Mouse (Mus musculus): Measurements from ENCODE around the gene Kif21a.

Gene Kif21a

DNA sequence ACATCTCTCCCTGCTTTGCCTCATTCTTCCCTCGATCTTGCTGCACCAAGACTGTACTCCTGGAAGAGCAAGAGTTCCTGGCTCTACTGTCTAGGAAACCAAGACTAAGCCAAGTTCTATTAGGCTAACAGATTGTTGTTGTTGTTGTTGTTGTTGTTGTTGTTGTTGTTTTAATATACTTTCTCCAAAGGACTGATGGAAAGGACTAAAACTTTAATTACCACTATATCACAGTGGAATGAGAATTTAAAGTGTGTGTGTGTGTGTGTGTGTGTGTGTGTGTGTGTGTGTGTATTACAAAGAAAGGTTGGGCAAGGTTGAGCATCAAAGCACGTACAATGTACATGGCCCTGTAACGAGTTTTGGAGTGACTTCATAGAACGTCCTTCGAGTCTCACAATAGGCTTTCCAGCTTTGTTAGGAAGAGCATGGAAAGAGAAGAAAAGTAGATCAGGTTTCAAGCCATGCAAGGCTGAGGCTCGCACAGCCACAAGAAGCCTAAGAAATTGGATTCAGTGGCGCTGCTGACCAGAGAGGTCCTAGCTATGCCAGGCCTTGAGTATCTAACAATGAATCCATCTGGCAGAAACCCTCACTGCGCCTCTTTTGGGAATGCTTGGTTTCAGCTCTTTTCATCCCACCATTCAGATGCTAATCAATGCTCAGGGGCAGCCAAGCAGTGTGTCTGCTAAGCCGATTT, 31.4 kb downstream of the Kif21a start:
- no peak for DNase-seq (ENCODE audit: low read depth)

DNA sequence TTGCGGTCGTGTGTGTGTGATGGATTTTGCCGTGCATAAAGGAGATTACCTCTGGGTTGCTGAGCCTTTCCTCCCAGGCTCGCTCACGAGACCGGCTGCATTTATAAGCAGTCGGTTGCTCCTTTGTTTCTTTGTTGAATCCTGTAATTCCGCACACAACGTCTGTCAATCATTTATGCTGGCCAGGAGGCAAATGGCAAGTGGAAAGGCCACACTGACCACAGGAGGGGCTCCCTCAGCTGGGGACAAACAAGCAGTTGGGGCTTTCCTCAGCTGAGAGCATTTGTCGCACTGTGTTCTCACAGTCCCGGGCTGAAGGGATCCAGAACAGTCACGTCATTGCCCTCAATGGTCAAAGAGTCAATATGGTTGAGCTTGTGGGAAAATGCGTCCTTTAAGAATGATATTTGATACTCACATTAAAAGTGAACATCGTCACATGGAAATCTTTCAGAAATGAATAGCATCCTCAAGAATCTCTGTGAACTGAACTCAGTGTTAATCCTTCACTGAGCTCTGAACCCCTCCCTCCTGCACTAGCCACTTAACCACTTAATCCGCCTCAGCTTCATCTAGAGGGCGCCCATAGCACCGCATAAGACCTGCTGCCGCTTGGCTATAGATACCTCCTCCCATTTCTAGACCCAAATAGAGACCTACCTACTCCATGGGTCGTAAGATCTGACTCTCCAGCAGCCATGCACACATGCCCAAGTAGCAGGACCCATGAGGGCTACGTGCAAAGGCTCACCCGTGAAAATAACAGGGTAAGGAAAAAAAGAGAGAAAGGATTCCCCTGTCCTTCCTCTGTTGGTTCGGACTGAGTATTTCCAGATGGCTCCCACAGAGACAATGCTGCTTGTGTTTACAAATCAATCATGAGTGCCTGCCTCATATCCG, 32.2 kb downstream of the Kif21a start:
- DNase-seq (ENCODE audit: low read depth), result no peak

DNA sequence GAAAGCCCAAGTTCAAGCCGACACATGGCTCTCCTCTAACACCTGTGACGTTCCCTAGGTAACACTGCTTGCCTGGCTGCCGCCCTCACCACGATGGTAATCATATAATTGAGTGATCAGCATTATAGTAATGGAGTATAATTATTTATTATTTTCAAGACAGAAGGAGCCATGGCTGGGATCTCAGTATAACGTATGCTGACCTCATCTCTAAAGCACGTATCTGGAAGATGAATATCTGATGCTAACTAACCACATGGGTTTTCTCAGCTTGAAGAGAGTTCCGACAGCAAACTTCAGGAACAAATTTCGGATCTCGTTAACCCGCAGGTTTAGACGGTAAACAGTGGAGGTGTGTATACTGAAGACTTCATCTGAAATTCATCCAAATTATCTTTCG, 33.4 kb downstream of the Kif21a start:
- DNase-seq (ENCODE audit: low read depth), result no peak

DNA sequence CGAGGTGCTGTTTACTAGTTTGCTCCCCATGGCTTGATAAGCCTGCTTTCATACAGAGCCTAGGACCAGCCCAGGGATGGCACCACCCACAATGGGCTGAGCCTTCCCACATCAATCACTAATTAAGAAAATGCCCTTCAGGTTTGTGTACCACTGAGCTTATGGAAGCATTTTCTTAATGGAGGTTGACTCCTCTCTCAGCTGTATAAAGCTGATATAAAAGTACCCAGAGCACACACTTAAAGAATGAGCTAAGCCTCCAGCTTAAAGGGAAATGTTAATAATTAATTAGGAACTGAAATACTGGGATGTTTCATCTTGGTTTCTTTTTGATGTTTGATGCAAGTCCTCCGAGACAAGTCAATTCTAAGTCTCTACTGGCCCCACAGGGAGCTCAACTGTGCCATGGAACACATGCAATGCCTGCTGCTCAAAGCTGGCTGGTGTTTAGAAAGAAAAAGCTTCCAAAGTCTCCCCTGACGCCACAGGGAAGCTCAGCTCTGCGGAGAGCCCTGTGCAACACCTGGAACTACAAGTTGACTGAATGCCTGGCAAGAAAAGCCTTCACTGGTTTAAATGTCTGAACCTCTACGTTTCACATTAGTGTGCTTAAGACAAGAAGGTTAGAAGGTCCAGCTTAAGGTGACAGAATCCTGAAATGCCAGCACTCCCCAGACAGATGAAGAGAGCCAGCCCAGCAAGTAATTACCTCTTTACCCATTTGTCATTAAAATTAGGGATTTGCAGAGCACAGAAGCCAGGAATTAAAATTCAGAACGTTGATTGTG, 36.8 kb downstream of the Kif21a start:
- no peak for DNase-seq (ENCODE audit: low read depth)

DNA sequence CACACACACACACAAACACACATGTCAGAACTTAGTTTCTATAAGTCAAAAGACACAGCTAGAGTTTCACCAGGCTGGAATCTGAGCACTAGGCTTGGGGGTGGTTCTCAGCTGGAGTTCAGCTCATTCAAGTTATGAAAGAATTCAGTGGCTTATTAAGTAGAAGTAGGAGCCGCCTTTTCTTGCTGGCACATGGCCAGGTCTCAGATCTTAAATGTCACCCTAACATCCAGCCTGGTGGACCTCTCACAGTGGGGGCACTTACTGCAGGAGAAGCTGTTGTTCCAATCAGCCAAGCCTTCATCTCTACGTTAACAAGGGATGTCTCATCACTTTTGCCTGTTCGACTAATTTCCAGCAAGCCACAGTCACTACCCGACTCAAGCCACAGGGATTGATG, 39.5 kb downstream of the Kif21a start:
- DNase-seq (ENCODE audit: low read depth), result no peak

DNA sequence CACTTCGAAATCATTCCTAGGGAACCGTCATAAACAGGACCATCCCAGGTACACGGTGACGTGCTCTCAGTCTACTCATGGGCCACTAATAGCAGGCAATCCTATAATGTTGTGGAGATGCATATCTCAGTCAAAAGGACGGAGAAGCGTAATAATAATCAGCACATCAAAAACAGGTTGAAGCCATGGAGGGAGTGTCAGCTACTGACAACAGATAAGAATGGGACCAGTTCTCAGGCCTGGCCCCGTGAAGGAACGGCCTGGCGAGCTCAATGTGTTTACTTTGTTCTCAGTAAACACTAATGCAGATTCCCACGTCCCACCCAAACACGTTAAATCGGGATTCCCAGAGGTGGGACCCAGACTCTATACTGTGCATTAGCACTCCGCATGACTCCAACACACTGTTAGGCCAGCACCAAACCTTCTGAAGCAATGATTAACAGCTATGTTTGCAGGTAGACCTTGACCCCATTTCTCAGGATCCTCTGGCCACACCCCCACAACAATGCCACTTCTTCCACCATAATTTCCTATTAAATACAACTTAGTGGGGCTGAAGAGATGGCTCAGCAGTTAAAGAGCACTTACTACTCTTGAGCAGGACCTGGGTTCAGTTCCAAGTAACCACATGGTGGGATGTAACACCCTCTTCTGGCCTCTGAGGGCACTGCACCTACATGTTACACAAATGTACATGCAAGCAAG, 42.5 kb downstream of the Kif21a start:
- DNase-seq (ENCODE audit: low read depth), result no peak

DNA sequence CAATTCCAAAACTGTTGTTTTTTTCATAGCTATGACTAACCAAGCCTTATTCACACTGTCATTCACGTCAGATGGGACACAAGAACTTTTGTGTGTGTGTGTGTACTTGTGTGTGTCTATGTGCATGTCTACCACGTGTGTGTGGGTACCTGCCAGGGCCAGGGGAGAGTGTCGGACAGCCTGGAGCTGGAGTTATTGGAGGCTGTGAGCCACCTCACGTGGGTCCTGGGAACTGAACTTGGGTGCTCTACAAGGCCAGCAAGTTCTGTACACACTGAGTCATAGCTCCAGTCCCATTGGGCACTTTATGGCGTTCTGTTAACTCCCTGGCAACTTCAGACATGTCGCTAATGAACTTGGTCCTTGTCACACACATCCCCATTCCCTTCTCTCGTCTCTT, 45.0 kb downstream of the Kif21a start:
- no peak for DNase-seq (ENCODE audit: low read depth)

DNA sequence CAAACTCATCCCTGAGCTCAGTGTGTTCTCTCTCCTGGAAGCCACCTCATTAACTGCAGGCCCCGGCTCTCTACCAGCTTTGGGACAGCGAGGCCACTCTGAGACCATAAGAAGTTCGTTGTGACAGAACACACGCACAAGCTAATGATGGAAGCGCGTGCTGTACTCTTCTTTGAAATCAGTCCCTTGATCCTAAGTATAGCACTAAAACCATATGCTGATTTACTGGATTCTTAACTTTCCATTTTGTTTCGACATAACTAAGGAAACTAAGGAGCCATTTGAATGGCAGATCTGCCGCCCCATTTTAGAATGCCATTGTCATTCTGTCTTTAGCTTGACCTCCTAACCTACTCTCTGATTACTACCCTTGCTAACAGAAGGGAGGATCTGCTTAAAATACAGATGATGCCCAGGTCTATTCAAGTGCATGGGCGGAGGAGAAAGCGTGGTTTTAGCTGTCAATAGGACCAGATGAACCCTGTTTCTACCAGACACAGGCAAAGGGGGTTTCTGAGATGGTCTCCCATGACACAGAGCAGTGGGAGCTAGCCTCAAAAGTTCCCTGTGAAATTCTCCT, 48.6 kb downstream of the Kif21a start:
- DNase-seq (ENCODE audit: low read depth), result no peak

DNA sequence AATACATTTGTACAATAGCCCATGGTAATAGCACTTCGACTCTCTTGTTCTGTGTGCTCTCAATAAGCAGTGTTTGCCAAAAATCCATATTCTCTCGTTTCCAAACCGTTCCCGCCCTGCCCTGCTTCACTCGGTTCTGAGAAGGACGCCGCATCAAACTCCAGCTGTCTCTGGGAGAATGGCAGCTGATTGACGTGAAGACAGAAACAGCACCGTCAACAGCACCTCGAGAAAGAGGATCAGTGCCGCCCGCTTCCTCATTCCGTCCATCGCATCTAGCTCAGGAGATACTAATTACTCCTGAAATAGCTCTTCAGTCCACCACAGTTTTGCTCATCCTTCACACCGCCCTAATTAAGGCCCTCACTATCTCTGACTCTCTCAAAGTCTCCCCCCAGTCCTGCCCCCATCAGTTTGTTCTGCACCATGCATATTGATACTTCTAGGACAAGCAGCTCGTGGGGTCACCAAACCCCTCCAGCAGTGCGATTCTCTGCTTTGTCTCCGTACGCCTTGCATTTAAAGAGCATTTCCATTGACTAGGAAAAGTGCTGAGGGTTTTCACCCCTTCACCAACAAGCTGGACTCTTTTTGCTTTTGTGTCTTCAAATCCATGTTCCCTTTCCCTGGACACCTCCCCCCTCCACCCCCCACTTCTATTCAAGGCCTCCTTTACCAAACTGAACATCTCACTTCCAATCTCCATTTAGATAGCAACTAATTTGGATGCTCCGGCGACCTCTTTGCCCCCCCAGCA, 49.3 kb downstream of the Kif21a start:
- DNase-seq (ENCODE audit: low read depth), result no peak

DNA sequence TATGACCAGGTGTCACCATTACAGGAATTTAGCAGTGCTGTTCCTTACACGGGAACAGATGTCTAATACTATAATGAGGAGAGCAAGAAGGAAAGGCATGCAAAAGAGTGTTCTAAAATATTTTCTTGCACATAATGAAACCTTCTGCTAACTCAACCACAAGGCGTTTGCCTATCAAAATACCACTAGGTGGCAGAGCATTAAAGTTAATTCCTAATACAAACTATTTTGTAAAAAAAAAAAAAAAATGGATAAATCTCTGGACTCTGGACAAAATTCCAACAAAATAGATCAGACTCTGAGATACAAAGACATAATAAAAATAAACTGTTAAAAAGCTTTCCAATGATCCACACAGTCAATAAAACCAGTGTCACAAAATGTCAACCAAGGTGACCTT, 56.9 kb downstream of the Kif21a start:
- no peak for DNase-seq (ENCODE audit: low read depth)

DNA sequence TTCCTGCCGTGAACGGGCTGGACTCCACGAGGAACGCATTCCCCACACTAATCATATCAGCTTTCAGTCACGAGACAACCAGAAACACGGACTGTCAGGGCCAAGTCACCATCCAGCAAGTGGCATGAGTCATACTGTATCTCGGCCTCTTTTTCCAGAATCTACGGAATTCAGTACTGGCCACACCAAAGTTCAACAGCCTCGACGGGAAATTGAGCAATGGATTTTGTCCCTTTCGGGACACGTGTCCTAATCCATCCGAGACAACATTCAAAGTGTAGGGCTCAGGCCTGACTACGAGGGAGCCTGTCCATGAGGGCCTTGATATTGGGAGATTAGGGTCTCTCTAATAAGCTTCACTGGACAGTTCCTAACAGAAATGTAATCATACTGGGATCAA, 57.4 kb downstream of the Kif21a start:
- DNase-seq (ENCODE audit: low read depth), result no peak

DNA sequence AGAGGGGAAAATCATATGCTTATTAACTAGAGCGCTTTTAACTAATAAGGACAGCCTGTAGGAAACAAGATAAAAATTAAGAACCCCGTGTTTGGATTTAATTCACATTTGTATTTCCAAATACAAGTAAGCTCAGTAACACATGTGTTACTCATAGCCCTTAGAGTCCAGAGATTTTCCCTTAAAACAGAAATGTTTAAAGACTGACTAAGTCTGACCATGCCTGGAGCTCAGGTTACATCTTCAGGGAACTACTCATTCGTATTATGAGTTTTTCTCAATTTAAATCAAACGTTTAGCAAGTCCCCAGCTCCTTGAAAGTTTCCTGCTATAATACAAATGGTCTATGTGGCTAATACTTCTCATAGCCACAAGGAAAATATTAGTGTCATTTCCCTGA, 57.9 kb downstream of the Kif21a start:
- DNase-seq (ENCODE audit: low read depth), result no peak

DNA sequence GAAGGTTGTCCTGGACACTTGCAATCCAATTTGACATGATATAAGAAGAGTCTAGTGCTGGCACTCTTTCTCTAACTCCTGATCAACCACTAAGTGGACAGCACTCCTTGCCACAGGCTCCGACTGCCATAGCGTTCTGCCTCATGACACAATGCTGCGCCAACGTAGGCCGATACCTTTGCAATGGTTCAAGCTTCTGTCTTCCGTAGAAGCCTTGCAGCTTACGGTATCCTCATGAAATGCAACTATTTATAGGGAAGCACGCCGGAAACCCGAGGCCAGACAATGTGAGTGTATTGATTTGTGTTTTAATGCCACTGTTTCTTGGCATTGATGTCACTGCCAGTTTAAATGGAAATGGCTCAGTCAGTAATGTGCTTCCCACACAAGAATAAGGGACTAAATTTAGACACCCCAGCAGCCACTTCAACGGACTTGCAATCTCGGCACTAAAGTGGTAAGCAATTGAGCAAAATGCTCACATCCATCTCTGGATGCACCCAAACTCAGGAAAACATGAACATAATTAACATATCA, 62.0 kb downstream of the Kif21a start:
- DNase-seq (ENCODE audit: low read depth), result no peak

DNA sequence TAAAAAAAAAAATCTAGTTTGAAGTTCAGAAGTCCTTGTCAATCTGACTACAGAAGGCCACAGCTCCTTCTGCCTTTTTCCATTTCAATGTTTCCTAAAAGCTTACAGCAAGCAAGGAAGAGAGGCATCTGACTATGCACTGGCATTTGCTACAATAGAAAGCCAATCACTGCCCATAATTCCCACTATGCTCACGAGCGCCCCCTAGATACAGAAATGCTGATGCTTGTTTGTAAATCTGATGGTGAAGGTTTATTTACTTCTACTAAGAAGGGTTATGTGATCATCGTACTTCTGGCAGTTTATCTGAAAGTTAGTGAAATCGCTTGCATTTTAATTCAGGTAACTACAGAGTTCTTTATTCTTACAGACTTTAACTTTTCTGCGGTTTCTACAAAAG, 73.8 kb downstream of the Kif21a start:
- no peak for DNase-seq (ENCODE audit: low read depth)

DNA sequence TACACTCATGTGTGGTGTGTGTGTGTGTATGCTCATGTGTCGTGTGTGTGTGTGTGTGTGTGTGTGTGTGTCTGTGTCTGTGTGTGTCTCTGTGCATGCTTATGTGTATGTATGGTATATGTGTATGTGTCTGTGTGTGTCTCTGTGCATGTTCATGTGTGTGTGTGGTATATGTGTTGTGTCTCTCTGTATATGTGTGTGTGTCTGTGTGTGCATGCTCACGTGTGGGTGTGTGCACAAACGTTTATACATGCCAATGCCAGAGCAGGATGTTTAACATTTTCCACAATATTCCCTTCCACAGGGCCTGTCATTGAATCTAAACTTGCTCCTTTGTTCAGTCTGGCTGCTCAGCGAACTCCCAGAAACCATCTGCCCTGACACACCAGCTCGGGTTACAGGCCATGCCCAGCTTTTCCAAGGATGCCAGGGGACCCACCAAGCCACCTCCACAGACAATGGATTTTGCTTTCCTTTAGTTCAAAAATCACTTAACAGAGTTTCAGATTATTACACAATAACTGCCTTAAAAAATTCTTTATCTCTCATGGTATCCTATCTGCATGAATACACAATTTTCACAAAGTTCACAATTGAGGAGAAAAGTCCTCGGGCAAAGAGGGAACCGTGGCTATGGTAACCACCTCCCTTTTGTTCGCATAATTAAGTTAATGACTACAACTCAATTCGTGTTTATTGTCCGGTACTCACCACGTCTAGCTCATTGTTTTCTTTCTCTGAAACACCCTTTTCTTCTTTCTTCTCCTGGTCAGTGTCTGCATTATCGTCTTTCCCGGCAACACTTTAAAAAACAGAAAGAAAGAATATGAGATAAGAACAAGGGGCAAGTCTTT, 77.6 kb downstream of the Kif21a start:
- DNase-seq (ENCODE audit: low read depth), result no peak

DNA sequence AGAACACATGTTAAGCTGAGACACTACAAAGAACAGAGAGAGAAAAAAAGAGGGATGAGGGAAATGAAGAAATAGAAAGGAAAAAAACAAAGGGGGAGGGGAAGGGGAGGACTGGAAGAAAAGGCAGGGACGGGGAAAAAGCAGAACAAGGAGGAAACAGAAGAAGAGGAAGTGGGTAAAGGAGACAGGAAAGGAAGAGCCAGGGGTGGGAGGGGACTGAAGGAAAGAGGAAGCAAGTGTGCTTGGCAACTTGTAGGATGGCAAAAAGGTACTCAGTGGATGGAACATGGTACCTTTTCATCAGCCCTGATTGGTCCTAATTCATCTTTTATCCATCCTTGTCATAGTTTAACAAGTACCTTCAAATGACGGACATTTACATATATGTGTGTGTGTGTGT, 86.4 kb downstream of the Kif21a start:
- no peak for DNase-seq (ENCODE audit: low read depth)

DNA sequence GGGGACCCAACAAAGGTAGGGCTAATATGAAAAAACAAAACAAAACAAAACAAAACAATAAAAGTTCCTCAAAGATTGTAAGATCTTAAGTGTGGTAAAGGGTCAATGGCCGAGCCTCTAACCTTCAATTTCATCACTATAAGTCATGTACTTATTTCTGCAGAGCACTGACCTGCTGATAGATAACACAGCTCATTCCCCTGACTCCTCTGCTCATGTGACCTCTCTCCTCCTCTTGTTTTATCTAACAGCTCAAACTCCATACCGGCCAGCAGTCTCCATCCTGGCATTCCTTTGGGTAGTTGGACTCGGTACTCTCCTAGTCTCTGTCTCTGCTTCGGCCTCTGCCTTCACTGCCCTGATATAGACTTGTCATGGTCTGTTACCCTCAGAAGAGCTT, 87.2 kb downstream of the Kif21a start:
- no peak for DNase-seq (ENCODE audit: low read depth)

DNA sequence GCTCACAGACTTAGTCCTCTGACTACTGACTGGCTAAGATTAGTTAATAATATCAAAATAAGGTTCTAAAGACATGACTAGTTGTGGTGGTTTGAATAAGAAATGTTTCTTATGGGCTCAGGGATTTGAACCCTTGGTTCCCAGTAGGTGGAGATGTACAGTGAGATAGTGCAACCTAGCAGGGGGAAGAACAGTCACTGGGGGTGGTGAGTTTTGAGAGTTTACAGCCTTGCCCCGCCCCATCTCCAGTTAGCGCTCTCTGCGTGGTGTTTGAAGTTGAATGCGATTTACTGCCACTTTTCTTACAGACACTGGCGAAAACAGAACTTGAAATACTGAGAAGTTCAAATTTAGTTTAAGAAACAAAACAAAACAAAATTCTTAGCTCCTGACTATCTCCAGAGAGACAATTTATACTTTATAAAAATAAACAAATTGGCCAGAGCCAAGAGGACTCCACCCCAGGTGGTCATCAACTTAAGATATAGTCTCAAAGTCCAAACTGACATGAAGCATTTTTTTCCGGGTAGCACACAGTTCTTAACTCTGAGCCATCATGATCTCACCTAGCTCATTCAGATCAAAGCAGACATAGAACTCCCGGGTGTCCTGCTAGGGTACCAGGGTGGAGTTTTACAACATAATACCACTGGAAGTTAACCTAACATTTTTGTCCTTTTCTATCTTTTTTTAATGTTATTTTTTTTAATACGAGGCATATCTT, 88.8 kb downstream of the Kif21a start:
- no peak for DNase-seq (ENCODE audit: low read depth)

DNA sequence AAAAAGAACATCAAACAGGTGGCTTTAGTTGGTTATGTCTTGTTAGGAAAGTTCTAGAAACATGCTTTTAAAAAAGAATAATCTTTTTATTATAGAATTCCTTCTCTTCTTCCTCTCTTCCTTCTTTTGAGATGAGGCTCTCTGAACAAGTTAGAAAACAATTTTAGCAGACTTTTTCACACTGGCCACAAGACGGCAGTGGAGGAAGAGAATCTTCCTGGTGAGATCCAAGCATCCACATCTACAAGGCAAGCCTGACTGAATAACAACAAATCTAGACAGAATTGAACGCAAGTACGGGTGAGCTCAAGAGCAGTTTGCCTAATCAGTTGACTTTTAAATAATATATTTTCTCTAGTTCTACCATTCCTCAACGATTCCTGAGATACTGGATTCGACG, 98.4 kb downstream of the Kif21a start:
- DNase-seq (ENCODE audit: low read depth), result peak; percentile 5
